Mouse (Mus musculus): ENCODE data around the gene Pafah1b1.

DNA sequence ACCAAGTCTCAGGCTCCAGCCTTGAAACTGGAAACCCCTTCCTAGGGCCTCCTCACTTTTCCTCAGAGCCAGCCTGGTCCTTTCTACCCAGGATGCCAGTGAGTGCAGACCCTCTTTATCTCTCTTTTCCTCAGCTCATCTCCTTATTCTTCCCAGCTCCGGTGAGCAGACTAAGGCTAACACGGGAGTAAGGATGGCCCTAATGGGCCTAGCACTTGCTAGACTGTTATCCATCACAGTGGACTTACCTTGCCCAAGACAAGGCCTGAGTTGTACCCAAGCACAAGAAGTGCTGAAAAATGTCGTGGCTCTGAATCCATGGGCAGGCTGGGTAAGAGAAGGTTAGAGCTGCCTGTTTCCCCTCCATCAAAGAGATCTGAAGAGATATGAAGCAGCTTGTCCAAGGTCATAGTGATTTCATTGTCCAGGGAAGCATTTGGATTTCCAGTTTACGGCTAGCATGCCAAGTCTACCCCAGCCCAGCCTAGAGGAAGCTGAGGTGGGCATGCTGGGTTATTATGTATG, 73.8 kb downstream of the Pafah1b1 start:
- no peak for TF ChIP-seq CTCF (IDR thresholded peaks at IDR 0.05; ENCODE audit: low read depth, low read length)
- TF ChIP-seq POLR2A (IDR thresholded peaks at IDR 0.05; ENCODE audit: insufficient read depth, low read length) = no peak
- TF ChIP-seq EP300 (IDR thresholded peaks at IDR 0.05; ENCODE audit: insufficient read depth, low read depth, low read length) = no peak

Measured in ES-Bruce4 (cell line).